Mouse (Mus musculus): Measurements from ENCODE around the gene Fuca1. TPM values are rescaled to one million over a fixed set of nuclear protein-coding genes. Genes with fewer than 3 reads are reported as not detected.

The Fuca1 gene
- polyA plus RNA-seq, 1 experiment = 172 TPM

GRCm38 (mm10) chr4:135875991-135876582, 44.4 kb upstream of the Fuca1 start:
- peaks cover 10% of the 10 kb centered on the region for H3K4me1 ChIP-seq (ENCODE audit: control insufficient read depth, insufficient read depth, low read length)

GRCm38 (mm10) chr4:135876583-135877020, 43.9 kb upstream of the Fuca1 start:
- H3K27ac ChIP-seq (ENCODE audit: control insufficient read depth, insufficient read depth, low read depth, low read length, poor library complexity) = peak overlapping the region; percentile 84
- H3K4me1 ChIP-seq (ENCODE audit: control insufficient read depth, insufficient read depth, low read length) = peaks cover 10% of the 10 kb centered on the region
- TF ChIP-seq POLR2A (IDR thresholded peaks at IDR 0.05; ENCODE audit: borderline replicate concordance, control insufficient read depth, low read depth, low read length) (peak; percentile 41; the same call in 1 of the 2 replicates), CTCF (IDR thresholded peaks at IDR 0.05; ENCODE audit: control insufficient read depth, insufficient read depth, low read length) (no peak)
- peak overlapping the region; percentile 19 for H3K4me3 ChIP-seq (replicated peaks; ENCODE audit: control insufficient read depth, low read depth, low read length)
- under 1% methylated on average over 16 of the region's 16 CpGs for WGBS

More at GRCm38 (mm10) chr4:135875991-135876582, 44.4 kb upstream of the Fuca1 start:
- peak overlapping the region; percentile 52 for H3K4me3 ChIP-seq (replicated peaks; ENCODE audit: control insufficient read depth, low read depth, low read length)
- H3K27ac ChIP-seq (ENCODE audit: control insufficient read depth, insufficient read depth, low read depth, low read length, poor library complexity) = peak overlapping the region; percentile 84
- WGBS = 0% methylated on average over 9 of the region's 9 CpGs
- TF ChIP-seq CTCF (IDR thresholded peaks at IDR 0.05; ENCODE audit: control insufficient read depth, insufficient read depth, low read length) = no peak
- TF ChIP-seq POLR2A (IDR thresholded peaks at IDR 0.05; ENCODE audit: borderline replicate concordance, control insufficient read depth, low read depth, low read length) = no peak

- H3K4me1 ChIP-seq (ENCODE audit: control insufficient read depth, insufficient read depth, low read length) = peaks cover 10% of the 10 kb centered on the region
- H3K4me3 ChIP-seq (replicated peaks; ENCODE audit: control insufficient read depth, low read depth, low read length) = no peak overlapping the region
- 54% methylated on average over 2 of the region's 2 CpGs for WGBS
- no peak overlapping the region for H3K27ac ChIP-seq (ENCODE audit: control insufficient read depth, insufficient read depth, low read depth, low read length, poor library complexity)
- TF ChIP-seq CTCF (IDR thresholded peaks at IDR 0.05; ENCODE audit: control insufficient read depth, insufficient read depth, low read length) (no peak), POLR2A (IDR thresholded peaks at IDR 0.05; ENCODE audit: borderline replicate concordance, control insufficient read depth, low read depth, low read length) (no peak)
Observed at GRCm38 (mm10) chr4:135877742-135878141, 42.8 kb upstream of the Fuca1 start.

GRCm38 (mm10) chr4:135879021-135879420, 41.5 kb upstream of the Fuca1 start:
- Histone ChIP-seq H3K4me1 (ENCODE audit: control insufficient read depth, insufficient read depth, low read length) (peaks cover 10% of the 10 kb centered on the region), H3K4me3 (replicated peaks; ENCODE audit: control insufficient read depth, low read depth, low read length) (no peak overlapping the region), H3K27ac (ENCODE audit: control insufficient read depth, insufficient read depth, low read depth, low read length, poor library complexity) (no peak overlapping the region)
- no peak for TF ChIP-seq POLR2A (IDR thresholded peaks at IDR 0.05; ENCODE audit: borderline replicate concordance, control insufficient read depth, low read depth, low read length)
- TF ChIP-seq CTCF (IDR thresholded peaks at IDR 0.05; ENCODE audit: control insufficient read depth, insufficient read depth, low read length) = no peak
- 86% methylated on average over 6 of the region's 6 CpGs for WGBS

- Histone ChIP-seq H3K4me1 (ENCODE audit: control insufficient read depth, insufficient read depth, low read length) (peaks cover 8% of the 10 kb centered on the region; the same call in 1 of the 2 replicates), H3K27ac (ENCODE audit: control insufficient read depth, insufficient read depth, low read depth, low read length, poor library complexity) (no peak overlapping the region), H3K4me3 (replicated peaks; ENCODE audit: control insufficient read depth, low read depth, low read length) (no peak overlapping the region)
- no peak for TF ChIP-seq POLR2A (IDR thresholded peaks at IDR 0.05; ENCODE audit: borderline replicate concordance, control insufficient read depth, low read depth, low read length)
- no peak for TF ChIP-seq CTCF (IDR thresholded peaks at IDR 0.05; ENCODE audit: control insufficient read depth, insufficient read depth, low read length)
- 88% methylated on average over 6 of the region's 6 CpGs for WGBS
Observed at GRCm38 (mm10) chr4:135880018-135880417, 40.5 kb upstream of the Fuca1 start.

GRCm38 (mm10) chr4:135880576-135880975, 40.0 kb upstream of the Fuca1 start:
- Histone ChIP-seq H3K4me1 (ENCODE audit: control insufficient read depth, insufficient read depth, low read length) (peaks cover 6% of the 10 kb centered on the region; the same call in 1 of the 2 replicates), H3K27ac (ENCODE audit: control insufficient read depth, insufficient read depth, low read depth, low read length, poor library complexity) (no peak overlapping the region), H3K4me3 (replicated peaks; ENCODE audit: control insufficient read depth, low read depth, low read length) (no peak overlapping the region)
- 91% methylated on average over 10 of the region's 10 CpGs for whole genome bisulfite sequencing
- TF ChIP-seq CTCF (IDR thresholded peaks at IDR 0.05; ENCODE audit: control insufficient read depth, insufficient read depth, low read length) = no peak
- TF ChIP-seq POLR2A (IDR thresholded peaks at IDR 0.05; ENCODE audit: borderline replicate concordance, control insufficient read depth, low read depth, low read length) = no peak

- 74% methylated on average over 6 of the region's 6 CpGs for WGBS
- no peak overlapping the region for H3K27ac ChIP-seq (ENCODE audit: control insufficient read depth, insufficient read depth, low read depth, low read length, poor library complexity)
- no peak overlapping the region for H3K4me3 ChIP-seq (replicated peaks; ENCODE audit: control insufficient read depth, low read depth, low read length)
- H3K4me1 ChIP-seq (ENCODE audit: control insufficient read depth, insufficient read depth, low read length) = peaks cover under 1% of the 10 kb centered on the region; the same call in 1 of the 2 replicates
- TF ChIP-seq CTCF (IDR thresholded peaks at IDR 0.05; ENCODE audit: control insufficient read depth, insufficient read depth, low read length) (no peak), POLR2A (IDR thresholded peaks at IDR 0.05; ENCODE audit: borderline replicate concordance, control insufficient read depth, low read depth, low read length) (no peak)
Observed at GRCm38 (mm10) chr4:135882023-135882422, 38.5 kb upstream of the Fuca1 start.

- H3K4me3 ChIP-seq (replicated peaks; ENCODE audit: control insufficient read depth, low read depth, low read length) = no peak overlapping the region
- no peak overlapping the region for H3K27ac ChIP-seq (ENCODE audit: control insufficient read depth, insufficient read depth, low read depth, low read length, poor library complexity)
- TF ChIP-seq POLR2A (IDR thresholded peaks at IDR 0.05; ENCODE audit: borderline replicate concordance, control insufficient read depth, low read depth, low read length) = no peak
- TF ChIP-seq CTCF (IDR thresholded peaks at IDR 0.05; ENCODE audit: control insufficient read depth, insufficient read depth, low read length) = no peak
- H3K4me1 ChIP-seq (ENCODE audit: control insufficient read depth, insufficient read depth, low read length) = 0 out of 2 replicates have a peak, but pooled peaks cover under 1% of the 10 kb centered on the region
- 74% methylated on average over 10 of the region's 10 CpGs for WGBS
Observed at GRCm38 (mm10) chr4:135883401-135883851, 37.1 kb upstream of the Fuca1 start.

Measured in bone marrow, adult 2 months (tissue).